8 mouse cellular contexts compared by ENCODE assay signal in genomic region chr10:127059968-127060916, GRCm38 (mm10). TPM values are rescaled to one million over a fixed set of nuclear protein-coding genes. Genes with fewer than 3 reads are reported as not detected.
A peak's percentile ranks its signal among the peaks of the same experiment; 100 is the strongest.
DNase-seq lines count a peak whose midpoint lies in the region; ATAC-seq and TF ChIP-seq lines count a peak whose summit lies in the region.

Gene March9 (minus strand): TSS chr10:127060184.

- peaks cover 14% of the 10 kb centered on the region; the same call in 1 of the 2 replicates for H3K27me3 ChIP-seq in embryonic facial prominence, embryonic 14.5 days (replicated peaks; ENCODE audit: control insufficient read depth, insufficient read depth, low read length)
- H3K27me3 ChIP-seq in hindbrain, postnatal 0 days (ENCODE audit: insufficient read depth, low read length): no peaks in the 10 kb centered on the region

- H3K4me2 ChIP-seq in embryonic facial prominence, embryonic 14.5 days (ENCODE audit: low read depth, low read length): peak within 1 kb of the TSS; percentile 96
- peak within 1 kb of the TSS; percentile 88 for H3K4me2 ChIP-seq in hindbrain, postnatal 0 days (ENCODE audit: low read depth, low read length)

- DNase-seq in ES-E14 (ENCODE audit: low read depth, low spot score) (no peak), adipocyte (ENCODE audit: low spot score) (no peak)
- DNase-seq in adrenal gland, postnatal 14 days: peak; percentile 83
- peak; percentile 93 for DNase-seq in embryonic facial prominence, embryonic 14.5 days (ENCODE audit: low spot score)
- peak; percentile 93 for DNase-seq in hindbrain, postnatal 0 days (ENCODE audit: low spot score)
- DNase-seq in left cerebral cortex, adult 8-10 months (ENCODE audit: low spot score in 2 of 2): no peak
- peak; percentile 86 for DNase-seq in lung, postnatal 36 days
- DNase-seq in right cerebral cortex, postnatal 25 days: peak; percentile 77

- WGBS in embryonic facial prominence, embryonic 14.5 days: 1% methylated on average over 35 of the region's 72 CpGs
- 1% methylated on average over 68 of the region's 72 CpGs for WGBS in hindbrain, postnatal 0 days

- H3K9me3 ChIP-seq in ES-E14 (ENCODE audit: control insufficient read depth, insufficient read depth, low read depth, low read length): no peaks in the 10 kb centered on the region
- no peaks in the 10 kb centered on the region for H3K9me3 ChIP-seq in embryonic facial prominence, embryonic 14.5 days (ENCODE audit: control insufficient read depth, low read length)
- no peaks in the 10 kb centered on the region for H3K9me3 ChIP-seq in hindbrain, postnatal 0 days (ENCODE audit: low read length)

- in situ Hi-C loops in ES-E14 (cut with MboI; ENCODE audit: low sequenced_read_pairs in 2 of 2, unreplicated experiment in 2 of 2): no loop called here

- peak; percentile 39 for ATAC-seq in embryonic facial prominence, embryonic 14.5 days (ENCODE audit: low read depth)
- peak; percentile 41 for ATAC-seq in hindbrain, postnatal 0 days

- H3K36me3 ChIP-seq in ES-E14 (ENCODE audit: control insufficient read depth, insufficient read depth, low read length, poor library complexity, severe bottlenecking): peaks cover 23% of the 10 kb centered on the region
- H3K36me3 ChIP-seq in embryonic facial prominence, embryonic 14.5 days (ENCODE audit: control insufficient read depth, insufficient read depth, low read length): peaks cover 31% of the 10 kb centered on the region
- peaks cover 28% of the 10 kb centered on the region for H3K36me3 ChIP-seq in hindbrain, postnatal 0 days (ENCODE audit: insufficient read depth, low read length)

- peak within 1 kb of the TSS; percentile 71 for H3K9ac ChIP-seq in ES-E14 (ENCODE audit: insufficient read depth, low read depth, low read length, poor library complexity, severe bottlenecking)
- peak within 1 kb of the TSS; percentile 89 for H3K9ac ChIP-seq in embryonic facial prominence, embryonic 14.5 days (ENCODE audit: low read depth, low read length)
- H3K9ac ChIP-seq in hindbrain, postnatal 0 days (replicated peaks; ENCODE audit: low read length): peak within 1 kb of the TSS; percentile 93

- H3K27ac ChIP-seq in ES-E14 (ENCODE audit: insufficient read depth, low read depth, low read length, poor library complexity, severe bottlenecking): no peak within 1 kb of the TSS
- H3K27ac ChIP-seq in embryonic facial prominence, embryonic 14.5 days (replicated peaks; ENCODE audit: low read depth, low read length): peak within 1 kb of the TSS; percentile 58
- peak within 1 kb of the TSS; percentile 92 for H3K27ac ChIP-seq in hindbrain, postnatal 0 days

- peak within 1 kb of the TSS; percentile 68 to 88 for H3K4me3 ChIP-seq in ES-E14 (ENCODE audit: insufficient read depth in 1 of 2, low read depth in 1 of 2, low read length in 2 of 2, poor library complexity in 1 of 2, severe bottlenecking in 1 of 2)
- peak within 1 kb of the TSS; percentile 83 for H3K4me3 ChIP-seq in embryonic facial prominence, embryonic 14.5 days (ENCODE audit: low read depth, low read length)
- peak within 1 kb of the TSS; percentile 86 for H3K4me3 ChIP-seq in hindbrain, postnatal 0 days (ENCODE audit: low read length)

- peaks cover 2 to 21% of the 10 kb centered on the region in 2 experiments; a peak in 3 of 4 replicates for H3K4me1 ChIP-seq in ES-E14 (ENCODE audit: control insufficient read depth in 2 of 2, insufficient read depth in 2 of 2, low read length in 2 of 2, poor library complexity in 1 of 2)
- peaks cover 13% of the 10 kb centered on the region for H3K4me1 ChIP-seq in embryonic facial prominence, embryonic 14.5 days (ENCODE audit: control insufficient read depth, insufficient read depth, low read length)
- peaks cover 12% of the 10 kb centered on the region; the same call in 1 of the 2 replicates for H3K4me1 ChIP-seq in hindbrain, postnatal 0 days (ENCODE audit: insufficient read depth, low read length)

- TF ChIP-seq CTCF in hindbrain, postnatal 0 days (IDR thresholded peaks at IDR 0.05; ENCODE audit: low read depth): no peak

TF ChIP-seq in ES-E14, 5 proteins besides CTCF, POLR2A, EP300 and RAD21:
- TF ChIP-seq HCFC1 (IDR thresholded peaks at IDR 0.05; ENCODE audit: borderline replicate concordance, insufficient read depth, low read length) (no peak), CHD2 (IDR thresholded peaks at IDR 0.05; ENCODE audit: low read depth, low read length) (no peak), ZC3H11A (IDR thresholded peaks at IDR 0.05; ENCODE audit: borderline replicate concordance, low read depth, low read length) (no peak), MAFK (IDR thresholded peaks at IDR 0.05; ENCODE audit: insufficient read depth, low read depth, low read length) (no peak), ZNF384 (IDR thresholded peaks at IDR 0.05; ENCODE audit: low read depth, low read length) (no peak)
TF ChIP-seq in ES-E14: peak in this region for 0.

RNA-seq across cellular contexts. Expression of gene March9, which starts in this region (rescaled TPM):
- 4.6 and 8.3 TPM in 2 replicates for total RNA-seq in ES-E14 (2012; rRNA removed)
- 6.2 and 8.0 TPM in 2 replicates for total RNA-seq in adrenal gland, postnatal 14 days (2021)
- 1.5 and 2.0 TPM in 2 replicates for polyA plus RNA-seq in embryonic facial prominence, embryonic 14.5 days (2014; fragmentation: Nextera tagmentation; extraction: Ambion mirVana)
- 78.3 and 80.1 TPM in 2 replicates for total RNA-seq in hindbrain, postnatal 0 days (2014; rRNA removed)
- 6.7 and 7.0 TPM in 2 replicates for polyA plus RNA-seq in hindbrain, postnatal 0 days (2015; fragmentation: Nextera tagmentation; extraction: Ambion mirVana)
- total RNA-seq in left cerebral cortex, adult 8-10 months (2022): 10 to 100 TPM; 19.8 to 21.5 (median 21.2) TPM

Comparison
In these comparisons a context has a peak if more than half of its experiments do, and no peak if none do; other contexts are left out.
1. DNase-seq: peak in adrenal gland, postnatal 14 days (single experiment), embryonic facial prominence, embryonic 14.5 days (single experiment), hindbrain, postnatal 0 days (single experiment), lung, postnatal 36 days (single experiment) and right cerebral cortex, postnatal 25 days (single experiment); none in ES-E14 (single experiment), left cerebral cortex, adult 8-10 months (0 of 2) and adipocyte (single experiment).
2. Peak in every context shown above with its lines, with median percentiles within 50 percentile points of each other: H3K4me3 ChIP-seq and H3K9ac ChIP-seq.